Mouse (Mus musculus): ENCODE measurements at regions not wholly inside any gene's neighbourhood (a gene's known extent, or its start where the extent isn't known, plus 50 kb on each side); places are given as distances from the start of the nearest gene placed in this dataset.

- ATAC-seq (ENCODE audit: low FRiP score, low TSS enrichment) (no peak), DNase-seq (no peak)
- H3K9ac ChIP-seq (replicated peaks; ENCODE audit: low read length), result no peak overlapping the region
- H3K27me3 ChIP-seq (ENCODE audit: control insufficient read depth, insufficient read depth, low read length), result no peaks in the 10 kb centered on the region
- no peaks in the 10 kb centered on the region for H3K36me3 ChIP-seq (ENCODE audit: control insufficient read depth, insufficient read depth, low read length)
- no peak overlapping the region for H3K27ac ChIP-seq (replicated peaks; ENCODE audit: low read depth, low read length)
- H3K9me3 ChIP-seq (ENCODE audit: control insufficient read depth, low read length), result no peaks in the 10 kb centered on the region
- no peak overlapping the region for H3K4me3 ChIP-seq (replicated peaks; ENCODE audit: low read depth, low read length)
- WGBS, result 71% methylated on average over 4 of the region's 4 CpGs
- H3K4me1 ChIP-seq (ENCODE audit: control insufficient read depth, insufficient read depth, low read length), result no peaks in the 10 kb centered on the region
- no peak overlapping the region for H3K4me2 ChIP-seq (ENCODE audit: low read length)
These were observed 70.4 kb upstream of the Cpeb4 start for GRCm38 (mm10) chr11:31801575-31801974.

- Histone ChIP-seq H3K4me2 (ENCODE audit: low read length) (no peak overlapping the region), H3K9me3 (ENCODE audit: control insufficient read depth, low read length) (no peaks in the 10 kb centered on the region), H3K4me3 (replicated peaks; ENCODE audit: low read depth, low read length) (no peak overlapping the region), H3K27me3 (ENCODE audit: control insufficient read depth, insufficient read depth, low read length) (no peaks in the 10 kb centered on the region), H3K27ac (replicated peaks; ENCODE audit: low read depth, low read length) (no peak overlapping the region), H3K36me3 (ENCODE audit: control insufficient read depth, insufficient read depth, low read length) (no peaks in the 10 kb centered on the region), H3K4me1 (ENCODE audit: control insufficient read depth, insufficient read depth, low read length) (no peaks in the 10 kb centered on the region), H3K9ac (replicated peaks; ENCODE audit: low read length) (no peak overlapping the region)
- DNase-seq (peak; percentile 50), ATAC-seq (ENCODE audit: low FRiP score, low TSS enrichment) (no peak)
- 62% methylated on average over 3 of the region's 3 CpGs for WGBS
These were observed 68.6 kb upstream of the Cpeb4 start for GRCm38 (mm10) chr11:31803319-31803891.

- no peak overlapping the region for H3K4me2 ChIP-seq (ENCODE audit: low read length)
- DNase-seq (no peak), ATAC-seq (ENCODE audit: low FRiP score, low TSS enrichment) (no peak)
- no peak overlapping the region for H3K27ac ChIP-seq (replicated peaks; ENCODE audit: low read depth, low read length)
- H3K9me3 ChIP-seq (ENCODE audit: control insufficient read depth, low read length), result no peaks in the 10 kb centered on the region
- no peak overlapping the region for H3K4me3 ChIP-seq (replicated peaks; ENCODE audit: low read depth, low read length)
- no peaks in the 10 kb centered on the region for H3K27me3 ChIP-seq (ENCODE audit: control insufficient read depth, insufficient read depth, low read length)
- 94% methylated on average over 6 of the region's 6 CpGs for WGBS
- H3K4me1 ChIP-seq (ENCODE audit: control insufficient read depth, insufficient read depth, low read length), result no peaks in the 10 kb centered on the region
- no peaks in the 10 kb centered on the region for H3K36me3 ChIP-seq (ENCODE audit: control insufficient read depth, insufficient read depth, low read length)
- H3K9ac ChIP-seq (replicated peaks; ENCODE audit: low read length), result no peak overlapping the region
These were observed 67.5 kb upstream of the Cpeb4 start for GRCm38 (mm10) chr11:31804518-31804917.

GRCm38 (mm10) chr11:31807461-31808215 is 64.4 kb upstream of the Cpeb4 start:
- WGBS, result 88% methylated on average over 8 of the region's 8 CpGs
- ATAC-seq (ENCODE audit: low FRiP score, low TSS enrichment) (peak; percentile 51; the same call in 1 of the 2 replicates), DNase-seq (peak; percentile 13)
- H3K4me2 ChIP-seq (ENCODE audit: low read length), result no peak overlapping the region
- H3K4me3 ChIP-seq (replicated peaks; ENCODE audit: low read depth, low read length), result no peak overlapping the region
- no peaks in the 10 kb centered on the region for H3K27me3 ChIP-seq (ENCODE audit: control insufficient read depth, insufficient read depth, low read length)
- H3K36me3 ChIP-seq (ENCODE audit: control insufficient read depth, insufficient read depth, low read length), result no peaks in the 10 kb centered on the region
- H3K9ac ChIP-seq (replicated peaks; ENCODE audit: low read length), result no peak overlapping the region
- H3K4me1 ChIP-seq (ENCODE audit: control insufficient read depth, insufficient read depth, low read length), result 0 out of 2 replicates have a peak, but pooled peaks cover 3% of the 10 kb centered on the region
- H3K27ac ChIP-seq (replicated peaks; ENCODE audit: low read depth, low read length), result no peak overlapping the region
- H3K9me3 ChIP-seq (ENCODE audit: control insufficient read depth, low read length), result no peaks in the 10 kb centered on the region

DNA sequence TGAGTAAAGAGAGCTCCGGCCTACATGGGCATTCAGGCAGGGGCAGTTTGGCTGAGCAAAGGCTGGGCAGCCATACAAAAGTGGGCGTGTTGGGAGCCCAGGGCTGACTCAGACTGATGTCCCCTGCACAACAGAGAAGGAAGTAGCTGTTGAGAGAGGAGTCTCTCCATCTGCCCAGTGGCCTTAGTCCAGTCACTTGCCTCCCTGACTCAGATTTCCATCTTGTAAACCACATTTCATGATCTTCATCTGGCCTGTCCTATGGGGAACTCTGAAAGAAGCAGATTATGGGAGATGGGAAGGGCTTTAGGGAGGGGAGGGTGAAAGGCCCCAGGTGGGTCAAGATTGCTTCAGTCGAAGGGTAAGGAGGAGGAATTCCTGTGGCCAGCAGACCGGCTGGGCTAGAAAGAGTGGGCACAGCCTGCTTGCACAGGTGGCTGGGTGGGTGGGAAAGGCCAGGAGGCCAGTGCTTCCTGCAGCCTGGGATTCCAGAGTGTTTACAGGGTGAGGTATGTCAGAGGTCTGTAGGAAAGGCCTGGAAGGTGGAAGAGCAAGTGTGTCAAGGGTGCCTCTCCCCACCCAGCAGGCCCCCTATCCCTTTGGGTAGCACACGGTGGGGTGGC is 63.7 kb upstream of the Cpeb4 start:
- 84% methylated on average over 5 of the region's 5 CpGs for WGBS
- no peak for ATAC-seq (ENCODE audit: low FRiP score, low TSS enrichment)

DNA sequence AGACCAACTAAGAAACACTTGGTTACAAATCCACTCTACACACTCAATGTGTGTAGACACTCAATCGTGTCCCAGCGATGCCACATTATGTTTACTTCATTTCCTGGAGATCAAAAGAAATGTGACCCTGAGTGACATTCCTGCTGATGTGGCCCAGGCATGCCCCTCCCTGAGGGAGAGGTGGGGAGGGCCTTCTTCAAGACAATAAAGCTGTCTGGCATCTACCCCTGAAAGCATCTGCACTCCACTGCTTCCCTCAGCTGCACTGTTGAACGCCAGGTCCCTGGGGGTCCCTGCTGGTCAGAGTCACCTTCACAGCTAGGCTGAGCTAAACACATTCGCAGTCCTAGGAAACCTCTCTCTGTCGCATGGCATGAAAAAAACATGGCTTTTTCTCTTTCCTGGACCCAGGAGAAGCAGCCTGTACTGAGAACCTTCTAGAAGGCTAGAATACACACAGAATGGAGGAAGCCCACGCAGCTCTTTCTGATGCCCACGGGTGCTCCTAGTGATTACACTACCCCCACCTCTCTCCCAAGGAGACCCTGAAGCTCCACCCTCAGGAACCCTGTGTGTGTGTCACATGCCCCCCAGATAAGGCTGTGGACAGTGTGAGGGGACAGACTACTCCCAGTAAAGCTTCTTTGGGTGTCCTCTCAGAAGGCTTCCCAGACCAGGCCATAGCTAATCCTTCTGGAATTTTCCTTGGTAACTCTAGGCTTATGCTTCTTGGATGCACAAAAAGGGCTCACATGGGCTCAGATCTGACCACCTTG is 61.8 kb upstream of the Cpeb4 start:
- Histone ChIP-seq H3K27me3 (ENCODE audit: control insufficient read depth, insufficient read depth, low read length) (no peaks in the 10 kb centered on the region), H3K4me1 (ENCODE audit: control insufficient read depth, insufficient read depth, low read length) (0 out of 2 replicates have a peak, but pooled peaks cover 3% of the 10 kb centered on the region), H3K9ac (replicated peaks; ENCODE audit: low read length) (no peak overlapping the region), H3K36me3 (ENCODE audit: control insufficient read depth, insufficient read depth, low read length) (no peaks in the 10 kb centered on the region), H3K4me2 (ENCODE audit: low read length) (no peak overlapping the region), H3K4me3 (replicated peaks; ENCODE audit: low read depth, low read length) (no peak overlapping the region), H3K27ac (replicated peaks; ENCODE audit: low read depth, low read length) (no peak overlapping the region), H3K9me3 (ENCODE audit: control insufficient read depth, low read length) (no peaks in the 10 kb centered on the region)
- no peak for ATAC-seq (ENCODE audit: low FRiP score, low TSS enrichment)
- DNase-seq, result no peak
- WGBS, result 65% methylated on average over 7 of the region's 7 CpGs

More for the DNA sequence above, 63.7 kb upstream of the Cpeb4 start:
- Histone ChIP-seq H3K9ac (replicated peaks; ENCODE audit: low read length) (no peak overlapping the region), H3K27me3 (ENCODE audit: control insufficient read depth, insufficient read depth, low read length) (no peaks in the 10 kb centered on the region), H3K4me3 (replicated peaks; ENCODE audit: low read depth, low read length) (no peak overlapping the region), H3K27ac (replicated peaks; ENCODE audit: low read depth, low read length) (no peak overlapping the region), H3K4me2 (ENCODE audit: low read length) (no peak overlapping the region), H3K9me3 (ENCODE audit: control insufficient read depth, low read length) (no peaks in the 10 kb centered on the region), H3K4me1 (ENCODE audit: control insufficient read depth, insufficient read depth, low read length) (0 out of 2 replicates have a peak, but pooled peaks cover 3% of the 10 kb centered on the region), H3K36me3 (ENCODE audit: control insufficient read depth, insufficient read depth, low read length) (no peaks in the 10 kb centered on the region)
- DNase-seq, result no peak

- DNase-seq (no peak), ATAC-seq (ENCODE audit: low FRiP score, low TSS enrichment) (no peak)
- Histone ChIP-seq H3K27ac (replicated peaks; ENCODE audit: low read depth, low read length) (no peak overlapping the region), H3K9ac (replicated peaks; ENCODE audit: low read length) (no peak overlapping the region), H3K27me3 (ENCODE audit: control insufficient read depth, insufficient read depth, low read length) (no peaks in the 10 kb centered on the region), H3K4me2 (ENCODE audit: low read length) (no peak overlapping the region), H3K9me3 (ENCODE audit: control insufficient read depth, low read length) (no peaks in the 10 kb centered on the region), H3K4me3 (replicated peaks; ENCODE audit: low read depth, low read length) (no peak overlapping the region), H3K4me1 (ENCODE audit: control insufficient read depth, insufficient read depth, low read length) (0 out of 2 replicates have a peak, but pooled peaks cover 3% of the 10 kb centered on the region), H3K36me3 (ENCODE audit: control insufficient read depth, insufficient read depth, low read length) (no peaks in the 10 kb centered on the region)
- 86% methylated on average over 9 of the region's 9 CpGs for WGBS
These were observed 59.8 kb upstream of the Cpeb4 start for GRCm38 (mm10) chr11:31812215-31812614.

DNA sequence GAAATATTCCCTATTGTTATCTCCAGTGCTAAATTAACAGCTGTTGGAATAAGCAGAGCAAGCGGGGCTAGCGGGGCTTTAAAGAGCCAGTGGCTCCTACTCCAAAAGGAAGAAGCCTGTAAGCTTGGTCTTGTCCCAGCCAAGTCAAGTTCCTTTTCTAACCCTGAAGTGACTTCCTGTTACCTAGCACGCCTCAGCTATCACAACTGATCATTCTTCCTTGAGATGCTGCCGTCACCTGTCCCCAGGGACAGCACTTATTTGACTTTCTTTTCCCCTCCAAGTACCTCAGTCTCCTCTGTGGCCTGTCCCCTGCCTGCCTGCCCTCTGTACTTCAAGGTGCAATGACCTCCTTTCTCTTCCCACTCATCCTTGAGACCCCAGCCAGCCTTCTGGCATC is 57.4 kb upstream of the Cpeb4 start:
- Histone ChIP-seq H3K27ac (replicated peaks; ENCODE audit: low read depth, low read length) (no peak overlapping the region), H3K36me3 (ENCODE audit: control insufficient read depth, insufficient read depth, low read length) (no peaks in the 10 kb centered on the region)

More for the DNA sequence above, 57.4 kb upstream of the Cpeb4 start:
- no peak overlapping the region for H3K9ac ChIP-seq (replicated peaks; ENCODE audit: low read length)
- no peak overlapping the region for H3K4me2 ChIP-seq (ENCODE audit: low read length)
- no peak overlapping the region for H3K4me3 ChIP-seq (replicated peaks; ENCODE audit: low read depth, low read length)
- H3K27me3 ChIP-seq (ENCODE audit: control insufficient read depth, insufficient read depth, low read length), result no peaks in the 10 kb centered on the region
- 0 out of 2 replicates have a peak, but pooled peaks cover 3% of the 10 kb centered on the region for H3K4me1 ChIP-seq (ENCODE audit: control insufficient read depth, insufficient read depth, low read length)
- WGBS, result 87% methylated on average over 4 of the region's 4 CpGs
- ATAC-seq (ENCODE audit: low FRiP score, low TSS enrichment) (no peak), DNase-seq (no peak)
- H3K9me3 ChIP-seq (ENCODE audit: control insufficient read depth, low read length), result no peaks in the 10 kb centered on the region
